Mouse (Mus musculus): ENCODE data around the gene Mfsd12. TPM values are rescaled to one million over a fixed set of nuclear protein-coding genes. Genes with fewer than 3 reads are reported as not detected.

Gene Mfsd12
- total RNA-seq, 1 experiment, result 28.7 TPM

- peak overlapping the region; percentile 34; the same call in 1 of the 2 replicates for H3K9ac ChIP-seq (ENCODE audit: insufficient read depth, low read depth, low read length, poor library complexity, severe bottlenecking)
- peak overlapping the region; percentile 94 for H3K27ac ChIP-seq (ENCODE audit: insufficient read depth, low read depth, low read length, poor library complexity, severe bottlenecking)
- no peak for TF ChIP-seq HCFC1 (IDR thresholded peaks at IDR 0.05; ENCODE audit: borderline replicate concordance, insufficient read depth, low read length)
- peak; percentile 89 for TF ChIP-seq MAFK (IDR thresholded peaks at IDR 0.05; ENCODE audit: insufficient read depth, low read depth, low read length)
- H3K9me3 ChIP-seq (ENCODE audit: control insufficient read depth, insufficient read depth, low read depth, low read length), result no peaks in the 10 kb centered on the region
- H3K36me3 ChIP-seq (ENCODE audit: control insufficient read depth, insufficient read depth, low read length, poor library complexity, severe bottlenecking), result peaks cover 1% of the 10 kb centered on the region; the same call in 1 of the 2 replicates
- H3K4me1 ChIP-seq (ENCODE audit: control insufficient read depth in 2 of 2, insufficient read depth in 2 of 2, low read length in 2 of 2, poor library complexity in 1 of 2), result peaks cover 11 to 26% of the 10 kb centered on the region in 2 experiments; a peak in 3 of 4 replicates
- H3K4me3 ChIP-seq (ENCODE audit: insufficient read depth in 1 of 2, low read depth in 1 of 2, low read length in 2 of 2, poor library complexity in 1 of 2, severe bottlenecking in 1 of 2), result no peak overlapping the region; a peak in 1 of 4 replicates
- no peak for DNase-seq (ENCODE audit: low read depth, low spot score)
- in situ Hi-C loops (cut with MboI; ENCODE audit: low sequenced_read_pairs in 2 of 2, unreplicated experiment in 2 of 2), result no loop called here
Observed at GRCm38 (mm10) chr10:81354738-81355477, 2.4 kb upstream of the Mfsd12 start.

DNA sequence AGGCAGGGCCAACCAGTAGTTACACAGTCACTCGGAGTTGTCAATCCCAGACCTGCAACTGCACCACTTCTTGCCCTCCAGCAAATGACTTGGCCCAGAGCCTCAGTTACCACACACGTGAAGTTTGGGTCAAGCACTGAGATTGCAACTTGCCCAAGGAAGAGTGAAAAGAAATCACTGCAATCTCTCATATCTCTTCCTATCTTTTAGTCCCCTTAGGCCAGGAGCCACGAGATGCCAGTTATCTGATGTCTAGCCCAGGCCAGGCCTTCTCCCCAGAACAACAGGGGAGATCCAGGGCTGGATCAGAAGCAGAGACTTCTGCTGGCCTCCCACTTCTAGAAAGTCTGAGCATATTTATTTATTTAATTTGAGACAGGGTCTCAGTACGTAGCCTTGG, 1.8 kb upstream of the Mfsd12 start:
- in situ Hi-C loops (cut with MboI; ENCODE audit: low sequenced_read_pairs in 2 of 2, unreplicated experiment in 2 of 2), result no loop called here
- DNase-seq (ENCODE audit: low read depth, low spot score), result no peak

GRCm38 (mm10) chr10:81356352-81356990, 820 bp upstream of the Mfsd12 start:
- Histone ChIP-seq H3K9me3 (ENCODE audit: control insufficient read depth, insufficient read depth, low read depth, low read length) (no peaks in the 10 kb centered on the region), H3K4me3 (ENCODE audit: insufficient read depth in 1 of 2, low read depth in 1 of 2, low read length in 2 of 2, poor library complexity in 1 of 2, severe bottlenecking in 1 of 2) (peak overlapping the region; percentile 77 to 79), H3K4me1 (ENCODE audit: control insufficient read depth in 2 of 2, insufficient read depth in 2 of 2, low read length in 2 of 2, poor library complexity in 1 of 2) (peaks cover 15 to 37% of the 10 kb centered on the region in 2 experiments; a peak in 3 of 4 replicates), H3K36me3 (ENCODE audit: control insufficient read depth, insufficient read depth, low read length, poor library complexity, severe bottlenecking) (peaks cover 11% of the 10 kb centered on the region; the same call in 1 of the 2 replicates), H3K9ac (ENCODE audit: insufficient read depth, low read depth, low read length, poor library complexity, severe bottlenecking) (peak overlapping the region; percentile 53), H3K27ac (ENCODE audit: insufficient read depth, low read depth, low read length, poor library complexity, severe bottlenecking) (peak overlapping the region; percentile 94)
- no peak for DNase-seq (ENCODE audit: low read depth, low spot score)
- in situ Hi-C loops (cut with MboI; ENCODE audit: low sequenced_read_pairs in 2 of 2, unreplicated experiment in 2 of 2), result no loop called here
- TF ChIP-seq CHD2 (IDR thresholded peaks at IDR 0.05; ENCODE audit: low read depth, low read length), result no peak
- TF ChIP-seq ZC3H11A (IDR thresholded peaks at IDR 0.05; ENCODE audit: borderline replicate concordance, low read depth, low read length), result no peak
- no peak for TF ChIP-seq MAFK (IDR thresholded peaks at IDR 0.05; ENCODE audit: insufficient read depth, low read depth, low read length)
- no peak for TF ChIP-seq ZNF384 (IDR thresholded peaks at IDR 0.05; ENCODE audit: low read depth, low read length)
- TF ChIP-seq HCFC1 (IDR thresholded peaks at IDR 0.05; ENCODE audit: borderline replicate concordance, insufficient read depth, low read length), result no peak

More for the DNA sequence above, 1.8 kb upstream of the Mfsd12 start:
- Histone ChIP-seq H3K27ac (ENCODE audit: insufficient read depth, low read depth, low read length, poor library complexity, severe bottlenecking) (peak overlapping the region; percentile 94; the same call in 1 of the 2 replicates), H3K4me3 (ENCODE audit: insufficient read depth in 1 of 2, low read depth in 1 of 2, low read length in 2 of 2, poor library complexity in 1 of 2, severe bottlenecking in 1 of 2) (no peak overlapping the region), H3K36me3 (ENCODE audit: control insufficient read depth, insufficient read depth, low read length, poor library complexity, severe bottlenecking) (peaks cover 5% of the 10 kb centered on the region; the same call in 1 of the 2 replicates), H3K4me1 (ENCODE audit: control insufficient read depth in 2 of 2, insufficient read depth in 2 of 2, low read length in 2 of 2, poor library complexity in 1 of 2) (peaks cover 13 to 29% of the 10 kb centered on the region in 2 experiments; a peak in 3 of 4 replicates), H3K9ac (ENCODE audit: insufficient read depth, low read depth, low read length, poor library complexity, severe bottlenecking) (peak overlapping the region; percentile 15; the same call in 1 of the 2 replicates), H3K9me3 (ENCODE audit: control insufficient read depth, insufficient read depth, low read depth, low read length) (no peaks in the 10 kb centered on the region)
- TF ChIP-seq ZNF384 (IDR thresholded peaks at IDR 0.05; ENCODE audit: low read depth, low read length), result no peak
- no peak for TF ChIP-seq HCFC1 (IDR thresholded peaks at IDR 0.05; ENCODE audit: borderline replicate concordance, insufficient read depth, low read length)
- no peak for TF ChIP-seq MAFK (IDR thresholded peaks at IDR 0.05; ENCODE audit: insufficient read depth, low read depth, low read length)
- no peak for TF ChIP-seq ZC3H11A (IDR thresholded peaks at IDR 0.05; ENCODE audit: borderline replicate concordance, low read depth, low read length)
- TF ChIP-seq CHD2 (IDR thresholded peaks at IDR 0.05; ENCODE audit: low read depth, low read length), result no peak

DNA sequence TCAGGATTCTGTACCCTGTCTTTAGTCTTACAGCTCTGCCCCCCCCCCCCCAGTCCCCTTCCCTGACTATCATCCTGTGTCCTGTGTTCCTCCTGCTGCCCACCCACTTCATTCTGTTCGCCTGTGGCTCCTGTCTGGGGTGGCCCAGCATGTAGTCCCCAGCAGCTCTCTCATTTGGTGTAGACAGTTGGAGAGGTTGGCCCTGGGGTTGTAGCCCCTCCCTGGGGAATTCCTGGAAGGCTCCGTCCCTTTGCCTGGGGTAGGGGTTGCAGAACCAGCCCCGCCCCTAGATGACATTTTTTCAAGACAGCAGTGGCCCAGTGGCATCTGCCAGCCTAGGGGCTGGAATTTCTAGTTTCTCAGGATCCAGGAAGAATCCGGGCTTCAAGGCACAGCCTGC, 918 bp downstream of the Mfsd12 start:
- TF ChIP-seq ZNF384 (IDR thresholded peaks at IDR 0.05; ENCODE audit: low read depth, low read length) (no peak), ZC3H11A (IDR thresholded peaks at IDR 0.05; ENCODE audit: borderline replicate concordance, low read depth, low read length) (no peak), MAFK (IDR thresholded peaks at IDR 0.05; ENCODE audit: insufficient read depth, low read depth, low read length) (no peak), HCFC1 (IDR thresholded peaks at IDR 0.05; ENCODE audit: borderline replicate concordance, insufficient read depth, low read length) (no peak), CHD2 (IDR thresholded peaks at IDR 0.05; ENCODE audit: low read depth, low read length) (no peak)
- in situ Hi-C loops (cut with MboI; ENCODE audit: low sequenced_read_pairs in 2 of 2, unreplicated experiment in 2 of 2), result no loop called here
- no peak for DNase-seq (ENCODE audit: low read depth, low spot score)
- Histone ChIP-seq H3K4me1 (ENCODE audit: control insufficient read depth in 2 of 2, insufficient read depth in 2 of 2, low read length in 2 of 2, poor library complexity in 1 of 2) (peaks cover 15 to 44% of the 10 kb centered on the region in 2 experiments; a peak in 3 of 4 replicates), H3K27ac (ENCODE audit: insufficient read depth, low read depth, low read length, poor library complexity, severe bottlenecking) (no peak overlapping the region), H3K9ac (ENCODE audit: insufficient read depth, low read depth, low read length, poor library complexity, severe bottlenecking) (peak overlapping the region; percentile 83; the same call in 1 of the 2 replicates), H3K36me3 (ENCODE audit: control insufficient read depth, insufficient read depth, low read length, poor library complexity, severe bottlenecking) (peaks cover 24% of the 10 kb centered on the region; the same call in 1 of the 2 replicates), H3K4me3 (ENCODE audit: insufficient read depth in 1 of 2, low read depth in 1 of 2, low read length in 2 of 2, poor library complexity in 1 of 2, severe bottlenecking in 1 of 2) (peak overlapping the region; percentile 77 to 79), H3K9me3 (ENCODE audit: control insufficient read depth, insufficient read depth, low read depth, low read length) (no peaks in the 10 kb centered on the region)

Measured in ES-E14 (cell line).